Mouse (Mus musculus) activated CD4-positive, CD25-positive, alpha-beta regulatory T cell (primary cell): Measurements from ENCODE around the gene Mcm3. TPM values are rescaled to one million over a fixed set of nuclear protein-coding genes. Genes with fewer than 3 reads are reported as not detected.

ENCODE experiments used
- polyA plus RNA-seq, 2 experiments: library from polyadenylated mRNA; unstranded; fragments of 100-300 nt; shearing (Covaris generic); gene quantifications; one replicate each; pipeline ENCODE4 v1.2.1; 2017

The Mcm3 gene
- polyA plus RNA-seq = 10 to 100 TPM; 67.7 to 80.0 TPM

DNA sequence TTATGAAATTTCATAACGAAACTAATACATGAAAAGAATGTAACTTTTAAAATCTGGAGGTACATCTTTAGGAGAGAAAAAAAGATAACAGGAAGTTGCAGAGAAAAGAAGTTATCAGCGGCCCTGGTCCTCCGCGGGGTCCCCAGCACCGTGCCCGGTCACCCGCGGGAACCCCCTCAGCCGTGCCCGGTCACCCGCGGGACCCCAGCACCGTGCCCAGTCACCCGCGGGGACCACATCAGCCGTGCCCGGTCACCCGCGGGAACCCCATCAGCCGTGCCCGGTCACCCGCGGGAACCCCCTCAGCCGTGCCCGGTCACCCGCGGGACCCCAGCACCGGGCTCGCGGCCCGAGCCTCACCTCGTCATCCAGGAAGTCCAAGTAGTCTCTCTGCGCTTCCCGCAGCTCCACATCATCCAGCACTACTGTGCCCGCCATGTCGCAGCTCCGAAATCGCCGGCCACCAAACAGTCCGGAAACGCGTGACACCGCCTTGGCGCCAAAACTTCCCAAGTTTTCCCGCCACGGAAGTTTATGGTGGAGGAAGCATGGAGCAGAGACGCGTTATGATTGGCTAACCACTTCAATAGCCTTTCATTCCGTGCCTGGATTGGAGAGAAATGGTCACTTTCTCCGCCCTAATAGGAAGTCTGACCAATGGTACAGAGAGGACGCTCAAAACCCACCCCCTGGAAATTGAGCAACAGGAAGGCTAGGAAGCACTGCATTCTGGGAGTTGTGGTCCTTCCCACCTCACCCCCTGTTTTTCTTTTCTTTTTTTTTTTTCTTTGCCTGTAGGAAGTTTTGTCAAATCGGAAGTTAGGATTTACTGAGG lies at the start of gene Mcm3:
TSS of gene Mcm3 (minus strand) at position 542 of the 835 bp plus-strand sequence.

DNA sequence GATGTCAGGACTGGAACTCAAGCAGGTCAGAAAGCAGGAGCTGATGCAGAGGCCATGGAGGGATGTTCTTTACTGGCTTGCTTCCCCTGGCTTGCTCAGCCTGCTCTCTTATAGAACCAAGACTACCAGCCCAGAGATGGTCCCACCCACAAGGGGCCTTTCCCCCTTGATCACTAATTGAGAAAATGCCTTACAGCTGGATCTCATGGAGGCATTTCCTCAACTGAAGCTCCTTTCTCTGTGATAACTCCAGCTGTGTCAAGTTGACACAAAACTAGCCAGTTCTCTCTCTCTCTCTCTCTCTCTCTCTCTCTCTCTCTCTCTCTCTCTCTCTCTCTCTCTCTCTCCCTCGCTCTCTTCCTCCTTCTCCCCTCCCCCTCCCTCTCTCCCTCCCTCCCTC lies 29.6 kb downstream of the Mcm3 start, which contains the start of gene Il17f:
TSS of gene Il17f (minus strand) at position 101 of the 400 bp plus-strand sequence.

Other genes starting within 250 kb of the Mcm3 start
- under 1 TPM; 0.02 to 0.16 TPM for gene Pkhd1, start 202.2 kb downstream of the Mcm3 start, polyA plus RNA-seq
- under 1 TPM in 1 of 2 experiments, not detected in 1; 0.29 TPM for gene Il17a, start 89.4 kb downstream of the Mcm3 start, polyA plus RNA-seq
- 1 to 10 TPM in 1 of 2 experiments, not detected in 1; 1.0 TPM for gene Il17f, start 29.7 kb downstream of the Mcm3 start, polyA plus RNA-seq
- gene Paqr8, start 70.3 kb upstream of the Mcm3 start, polyA plus RNA-seq = 10 to 100 TPM in 1 of 2 experiments, 1 to 10 TPM in 1; 2.6 to 10.3 TPM
- under 1 TPM; 0.18 to 0.36 TPM for gene Efhc1, start 131.3 kb upstream of the Mcm3 start, polyA plus RNA-seq